Mouse (Mus musculus): ENCODE measurements around the gene Cul1.

Cul1 gene

GRCm38 (mm10) chr6:47482027-47482426 is 28.8 kb downstream of the Cul1 start:
- DNase-seq: no peak

GRCm38 (mm10) chr6:47494562-47494961 is 41.4 kb downstream of the Cul1 start:
- DNase-seq: peak in 1 of 2 experiments; percentile 1

DNA sequence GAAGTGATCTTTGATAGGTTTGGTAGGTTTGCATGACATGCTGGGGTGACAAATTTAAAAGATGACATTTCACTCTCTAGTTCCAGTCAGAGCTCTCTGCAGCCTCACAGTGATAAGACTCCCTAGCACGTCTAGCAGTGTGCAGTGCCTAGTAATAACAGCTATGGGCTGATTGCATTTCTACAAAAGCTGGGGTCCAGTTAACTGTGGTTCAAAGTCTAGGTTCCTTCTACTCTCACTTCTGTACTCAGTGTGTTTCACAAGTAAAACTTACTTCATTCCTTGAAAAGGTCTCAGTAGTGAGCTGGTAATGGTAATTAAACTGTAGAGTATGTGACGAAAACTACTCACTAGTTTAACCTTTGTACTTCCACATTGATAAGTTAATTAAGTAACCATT is 66.8 kb downstream of the Cul1 start:
- DNase-seq: no peak

- no peak for DNase-seq
Measured at GRCm38 (mm10) chr6:47522431-47522830, 69.2 kb downstream of the Cul1 start.

DNA sequence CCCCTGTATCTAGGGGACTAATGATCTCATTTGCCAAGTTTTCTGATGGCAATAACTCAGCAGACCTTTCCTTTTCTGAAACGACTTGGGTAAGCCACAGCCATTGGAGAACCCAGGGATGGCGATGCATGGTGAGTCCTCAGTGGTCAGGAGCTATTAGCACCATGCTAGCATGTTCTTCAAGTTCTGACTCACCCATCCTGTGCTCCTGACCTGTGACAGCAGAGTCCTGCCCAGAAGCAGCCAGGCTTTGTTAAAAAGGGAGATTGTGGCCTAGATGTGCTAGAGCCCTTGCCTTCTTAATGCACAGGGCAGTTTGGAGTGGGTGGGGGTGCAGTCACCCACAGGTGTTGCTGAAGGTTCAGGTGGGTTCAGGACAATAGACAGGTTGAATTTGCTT is 71.8 kb downstream of the Cul1 start:
- DNase-seq: no peak

DNA sequence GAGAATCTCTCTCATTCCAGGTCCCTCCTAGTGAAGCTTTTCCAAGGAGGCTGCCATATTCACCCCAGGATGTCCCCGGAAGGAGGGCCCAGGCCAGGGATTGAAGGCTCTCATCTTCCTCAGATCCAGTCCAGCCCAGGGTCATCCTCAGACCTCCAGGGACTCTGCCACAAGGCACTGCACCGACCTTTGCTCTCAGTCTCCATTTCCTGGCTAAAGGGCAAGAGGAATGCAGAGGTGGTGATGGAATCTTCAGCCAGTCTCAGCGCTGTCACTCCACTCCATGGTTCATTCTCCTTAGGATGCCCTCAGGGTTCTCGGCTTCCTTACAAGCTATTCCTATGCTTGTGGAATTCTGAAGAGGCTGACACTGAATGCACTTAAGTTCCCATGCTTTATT is 73.2 kb downstream of the Cul1 start:
- DNase-seq: no peak

- no peak for DNase-seq
Measured at GRCm38 (mm10) chr6:47527129-47527528, 73.9 kb downstream of the Cul1 start.

DNA sequence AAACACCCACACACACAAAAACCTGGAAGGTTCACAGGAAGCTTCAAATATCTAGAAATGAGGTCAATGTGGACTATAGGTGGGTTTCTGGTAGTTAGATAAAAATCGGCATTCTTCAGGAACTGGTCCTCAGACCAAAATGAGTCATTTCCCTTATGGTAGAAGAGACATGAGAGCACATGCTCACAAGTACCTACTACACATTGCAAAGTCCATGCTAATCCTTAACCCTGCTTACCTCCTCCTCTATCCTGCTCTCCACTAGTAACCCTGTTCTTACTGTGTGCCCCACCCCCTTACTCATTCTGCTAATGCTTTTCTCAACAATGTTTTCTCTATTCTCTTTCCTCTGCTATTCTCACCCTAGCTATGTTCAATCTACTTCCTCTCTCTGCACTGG is 74.5 kb downstream of the Cul1 start:
- no peak for DNase-seq

- DNase-seq: no peak
Measured at GRCm38 (mm10) chr6:47532547-47532946, 79.3 kb downstream of the Cul1 start.

GRCm38 (mm10) chr6:47535333-47535732 is 82.1 kb downstream of the Cul1 start:
- no peak for DNase-seq

- no peak for DNase-seq
Measured at GRCm38 (mm10) chr6:47552280-47552679, 99.1 kb downstream of the Cul1 start.

DNA sequence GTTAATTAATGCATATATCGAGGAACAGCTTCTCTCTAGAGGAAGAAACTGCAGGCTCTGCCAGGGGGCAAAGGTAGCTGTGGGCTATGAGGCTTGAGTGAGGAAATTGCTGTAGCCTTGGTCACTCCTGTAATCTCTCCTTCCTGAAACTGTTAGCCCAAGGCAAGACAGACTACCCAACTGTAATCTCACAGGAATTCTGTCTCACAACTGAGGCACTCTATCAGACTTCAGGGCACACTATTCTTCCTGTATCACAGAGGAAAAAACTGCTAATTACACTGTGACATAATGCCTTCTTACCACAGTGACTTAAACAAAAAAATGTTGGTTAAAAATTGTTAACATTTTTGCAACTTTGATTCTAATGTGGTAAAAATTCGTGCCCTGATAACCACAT is 106.1 kb downstream of the Cul1 start:
- no peak for DNase-seq

GRCm38 (mm10) chr6:47560407-47560806 is 107.2 kb downstream of the Cul1 start:
- no peak for DNase-seq

- DNase-seq: no peak
Measured at GRCm38 (mm10) chr6:47560846-47561245, 107.6 kb downstream of the Cul1 start.

- no peak for DNase-seq
Measured at GRCm38 (mm10) chr6:47561426-47561825, 108.2 kb downstream of the Cul1 start.

- DNase-seq: no peak
Measured at GRCm38 (mm10) chr6:47565326-47566035, 112.3 kb downstream of the Cul1 start.

GRCm38 (mm10) chr6:47572887-47573286 is 119.7 kb downstream of the Cul1 start:
- no peak for DNase-seq
